Mouse (Mus musculus) left cerebral cortex, adult 2 months (tissue): ENCODE results near the gene Grhl1. TPM values are rescaled to one million over a fixed set of nuclear protein-coding genes. Genes with fewer than 3 reads are reported as not detected.

Experiments
- DNase-seq, 2 experiments: peaks; one replicate each; pipeline ENCODE4 v3.0.0; 2021 to 2022; ENCODE audit warnings: low spot score in 2 of 2, mixed read lengths in 1 of 2; ENCODE audit errors: extremely low spot score in 1 of 2
- H3K27ac ChIP-seq: fragments of 200-600 bp; 2 replicates; pipeline ENCODE4 v1.8.1; 2022
- H3K4me3 ChIP-seq: fragments of 200-600 bp; 2 replicates; pipeline ENCODE4 v1.8.1; 2022
- CTCF ChIP-seq: fragments of 200-600 bp; IDR thresholded peaks from 2 replicates; pipeline ENCODE4 v1.8.1; 2022; ENCODE audit warnings: antibody characterized with exemption, mild to moderate bottlenecking, moderate library complexity
- intact Hi-C: fragments of 180-260 bp; cut with DNase I; formaldehyde crosslinking; loops from one replicate; pipeline ENCODE4 v1.15.1; 2025
- total RNA-seq, 2 experiments: library from RNA; stranded (reverse); gene quantifications; 2 replicates each; pipeline ENCODE4 v1.2.3; 2021

Gene Grhl1
- total RNA-seq, 2 experiments from 2014 or later = 13.1 to 13.2 TPM

GRCm38 (mm10) chr12:24651063-24651557 is 79.0 kb downstream of the Grhl1 start, which contains the start of gene Klf11:
Klf11 (plus strand) TSS chr12:24651274.
- peak; percentile 97 to 98 for DNase-seq
- intact Hi-C loops = no loop called here
- H3K27ac ChIP-seq = peak within 1 kb of the TSS; percentile 99
- H3K4me3 ChIP-seq = peak within 1 kb of the TSS; percentile 93
- TF ChIP-seq CTCF = no peak; the same call in none of the 2 replicates

GRCm38 (mm10) chr12:24651642-24652342 is 79.7 kb downstream of the Grhl1 start:
- no peak for TF ChIP-seq CTCF
- H3K4me3 ChIP-seq = peak overlapping the region; percentile 93
- intact Hi-C loops = loop anchor here (2.0 kb wide), 1 partner anchor 23 kb away; no protein-coding TSS in a partner anchor
- H3K27ac ChIP-seq = peak overlapping the region; percentile 99
- peak; percentile 90 to 93 for DNase-seq

GRCm38 (mm10) chr12:24654065-24654862 is 82.2 kb downstream of the Grhl1 start:
- no peak overlapping the region for H3K4me3 ChIP-seq
- intact Hi-C loops = no loop called here
- no peak for DNase-seq
- no peak for TF ChIP-seq CTCF
- no peak overlapping the region for H3K27ac ChIP-seq

GRCm38 (mm10) chr12:24656436-24656835 is 84.4 kb downstream of the Grhl1 start:
- DNase-seq = no peak
- Histone ChIP-seq H3K27ac (no peak overlapping the region), H3K4me3 (no peak overlapping the region)
- no peak for TF ChIP-seq CTCF
- intact Hi-C loops = no loop called here

GRCm38 (mm10) chr12:24658998-24659397 is 86.9 kb downstream of the Grhl1 start:
- Histone ChIP-seq H3K27ac (no peak overlapping the region), H3K4me3 (no peak overlapping the region)
- no peak for DNase-seq
- intact Hi-C loops = no loop called here
- no peak for TF ChIP-seq CTCF

GRCm38 (mm10) chr12:24659923-24660322 is 87.8 kb downstream of the Grhl1 start:
- DNase-seq = no peak
- Histone ChIP-seq H3K4me3 (no peak overlapping the region), H3K27ac (no peak overlapping the region)
- intact Hi-C loops = no loop called here
- no peak for TF ChIP-seq CTCF

GRCm38 (mm10) chr12:24661100-24661499 is 89.0 kb downstream of the Grhl1 start:
- intact Hi-C loops = no loop called here
- no peak for DNase-seq
- Histone ChIP-seq H3K27ac (no peak overlapping the region), H3K4me3 (no peak overlapping the region)
- no peak for TF ChIP-seq CTCF

- H3K4me3 ChIP-seq = no peak overlapping the region
- intact Hi-C loops = no loop called here
- no peak overlapping the region for H3K27ac ChIP-seq
- no peak for TF ChIP-seq CTCF
- no peak for DNase-seq
Measured at GRCm38 (mm10) chr12:24662131-24662530, 90.0 kb downstream of the Grhl1 start.

Other genes starting within 250 kb of the Grhl1 start
- gene Taf1b, start 73.9 kb upstream of the Grhl1 start, total RNA-seq = 10 to 100 TPM; 26.3 to 31.5 TPM
- gene Klf11, start 79.0 kb downstream of the Grhl1 start, total RNA-seq = 1 to 10 TPM; 5.1 to 7.8 TPM
- 10 to 100 TPM; 15.2 to 20.0 TPM for gene Cys1, start 109.5 kb downstream of the Grhl1 start, total RNA-seq
- gene Rrm2, start 136.0 kb downstream of the Grhl1 start, total RNA-seq = 1 to 10 TPM; 1.9 to 2.2 TPM